Mouse (Mus musculus) lung, postnatal 0 days (tissue): ENCODE data around the gene Ppp1r3c. TPM values are rescaled to one million over a fixed set of nuclear protein-coding genes. Genes with fewer than 3 reads are reported as not detected.

ENCODE experiments used
- ATAC-seq: fragments of 200-750 bp; cut with Nextera tagmentation; 2 replicates; pipeline ENCODE4 v1.8.0; 2017; ENCODE audit warnings: moderate library complexity
- DNase-seq: peaks from one replicate; pipeline ENCODE4 v3.0.0-alpha.2; 2016; ENCODE audit warnings: low spot score
- H3K27ac ChIP-seq: fragments of 300-500 bp; sonication (generic); 2 replicates; pipeline ENCODE4 v1.5.1; 2014; ENCODE audit warnings: antibody characterized with exemption, mild to moderate bottlenecking, low read length, mixed read lengths
- H3K27me3 ChIP-seq: fragments of 300-500 bp; sonication (generic); replicated peaks from 2 replicates; pipeline ENCODE4 v1.6.1; 2014; ENCODE audit warnings: low read length, mixed read lengths; ENCODE audit not compliant: insufficient read depth
- H3K36me3 ChIP-seq: fragments of 300-500 bp; sonication (generic); 2 replicates; pipeline ENCODE4 v1.6.1; 2014; ENCODE audit warnings: low read length, mixed read lengths; ENCODE audit not compliant: insufficient read depth
- H3K4me1 ChIP-seq: fragments of 300-500 bp; sonication (generic); 2 replicates; pipeline ENCODE4 v1.6.1; 2014; ENCODE audit warnings: antibody characterized with exemption, low read depth, low read length, mixed read lengths; ENCODE audit not compliant: insufficient read depth
- H3K4me2 ChIP-seq: fragments of 300-500 bp; sonication (generic); replicated peaks from 2 replicates; pipeline ENCODE4 v1.6.1; 2014; ENCODE audit warnings: low read depth, mild to moderate bottlenecking, low read length, moderate library complexity, mixed read lengths
- H3K4me3 ChIP-seq: fragments of 300-500 bp; sonication (generic); 2 replicates; pipeline ENCODE4 v1.5.1; 2014; ENCODE audit warnings: low read depth, low read length
- H3K9ac ChIP-seq: fragments of 300-500 bp; sonication (generic); replicated peaks from 2 replicates; pipeline ENCODE4 v1.6.1; 2014; ENCODE audit warnings: low read depth, mild to moderate bottlenecking
- H3K9me3 ChIP-seq: fragments of 300-500 bp; sonication (generic); 2 replicates; pipeline ENCODE4 v1.6.1; 2016; ENCODE audit warnings: low read length, mixed read lengths
- CTCF ChIP-seq: IDR thresholded peaks from 2 replicates; pipeline ENCODE4 v1.5.1; 2016; ENCODE audit warnings: antibody characterized with exemption, mild to moderate bottlenecking
- EP300 ChIP-seq: IDR thresholded peaks from 2 replicates; pipeline ENCODE4 v1.6.1; 2016; ENCODE audit warnings: antibody characterized with exemption, mild to moderate bottlenecking, control low read depth
- WGBS: fragments of 180-500 bp; shearing (Covaris S2); extraction: QIAGEN DNeasy Blood & Tissue Kit; methylation state at CpG from one replicate; pipeline ENCODE4 v1.1.7; 2014; 5-methylcytosine and 5-hydroxymethylcytosine counted together
- polyA plus RNA-seq: library from polyadenylated mRNA; unstranded; fragments of >200 nt; fragmentation: Nextera tagmentation; extraction: Ambion mirVana; gene quantifications from 2 replicates; pipeline ENCODE4 v1.2.1, GENCODE M21; 2015

Gene Ppp1r3c
- polyA plus RNA-seq, 1 experiment from 2014 or later, result 39.4 TPM

GRCm38 (mm10) chr19:36728741-36729460, 7.6 kb downstream of the Ppp1r3c start:
- WGBS, result 80% methylated on average over 12 of the region's 12 CpGs
- TF ChIP-seq EP300, result no peak
- no peak for TF ChIP-seq CTCF
- ATAC-seq, result no peak

GRCm38 (mm10) chr19:36724970-36725369, 11.5 kb downstream of the Ppp1r3c start:
- Histone ChIP-seq H3K4me1 (no peaks in the 10 kb centered on the region), H3K4me3 (no peak overlapping the region), H3K27ac (no peak overlapping the region), H3K36me3 (no peaks in the 10 kb centered on the region), H3K27me3 (no peaks in the 10 kb centered on the region), H3K9me3 (no peaks in the 10 kb centered on the region), H3K4me2 (no peak overlapping the region), H3K9ac (no peak overlapping the region)
- WGBS, result 60% methylated on average over 7 of the region's 7 CpGs
- ATAC-seq, result peak; percentile 44; the same call in 1 of the 2 replicates
- peak; percentile 58 for DNase-seq
- TF ChIP-seq CTCF (no peak), EP300 (peak; percentile 17; the same call in 1 of the 2 replicates)

More at GRCm38 (mm10) chr19:36728741-36729460, 7.6 kb downstream of the Ppp1r3c start:
- Histone ChIP-seq H3K36me3 (peaks cover 6% of the 10 kb centered on the region), H3K9me3 (no peaks in the 10 kb centered on the region), H3K27ac (no peak overlapping the region), H3K4me1 (peaks cover 18% of the 10 kb centered on the region; the same call in 1 of the 2 replicates), H3K9ac (no peak overlapping the region), H3K27me3 (no peaks in the 10 kb centered on the region), H3K4me2 (no peak overlapping the region), H3K4me3 (no peak overlapping the region)
- no peak for DNase-seq

- H3K36me3 ChIP-seq, result no peaks in the 10 kb centered on the region
- H3K4me3 ChIP-seq, result no peak overlapping the region
- TF ChIP-seq CTCF (no peak), EP300 (no peak)
- H3K27ac ChIP-seq, result no peak overlapping the region
- H3K4me2 ChIP-seq, result no peak overlapping the region
- H3K27me3 ChIP-seq, result no peaks in the 10 kb centered on the region
- ATAC-seq (peak; percentile 21; the same call in 1 of the 2 replicates), DNase-seq (peak; percentile 35)
- no peaks in the 10 kb centered on the region for H3K4me1 ChIP-seq
- 51% methylated on average over 8 of the region's 8 CpGs for WGBS
- no peak overlapping the region for H3K9ac ChIP-seq
- no peaks in the 10 kb centered on the region for H3K9me3 ChIP-seq
Measured at GRCm38 (mm10) chr19:36721139-36721538, 15.3 kb downstream of the Ppp1r3c start.

- H3K36me3 ChIP-seq, result no peaks in the 10 kb centered on the region
- H3K4me1 ChIP-seq, result no peaks in the 10 kb centered on the region
- no peak overlapping the region for H3K4me2 ChIP-seq
- no peak overlapping the region for H3K4me3 ChIP-seq
- no peaks in the 10 kb centered on the region for H3K9me3 ChIP-seq
- no peak overlapping the region for H3K27ac ChIP-seq
- DNase-seq (no peak), ATAC-seq (no peak)
- H3K27me3 ChIP-seq, result no peaks in the 10 kb centered on the region
- no peak for TF ChIP-seq EP300
- TF ChIP-seq CTCF, result no peak
- no peak overlapping the region for H3K9ac ChIP-seq
- WGBS, result 62% methylated on average over 7 of the region's 7 CpGs
Measured at GRCm38 (mm10) chr19:36716221-36716620, 20.2 kb downstream of the Ppp1r3c start.

- Histone ChIP-seq H3K4me3 (no peak overlapping the region), H3K27me3 (no peaks in the 10 kb centered on the region), H3K9me3 (no peaks in the 10 kb centered on the region), H3K27ac (no peak overlapping the region), H3K9ac (no peak overlapping the region), H3K4me1 (no peaks in the 10 kb centered on the region), H3K36me3 (no peaks in the 10 kb centered on the region), H3K4me2 (no peak overlapping the region)
- no peak for DNase-seq
- 94% methylated on average over 10 of the region's 10 CpGs for WGBS
- ATAC-seq, result no peak
- TF ChIP-seq CTCF (no peak), EP300 (no peak)
Measured at GRCm38 (mm10) chr19:36715591-36715990, 20.9 kb downstream of the Ppp1r3c start.

GRCm38 (mm10) chr19:36714492-36714891, 22.0 kb downstream of the Ppp1r3c start:
- H3K27me3 ChIP-seq, result no peaks in the 10 kb centered on the region
- H3K36me3 ChIP-seq, result no peaks in the 10 kb centered on the region
- no peak overlapping the region for H3K9ac ChIP-seq
- H3K4me3 ChIP-seq, result no peak overlapping the region
- H3K27ac ChIP-seq, result no peak overlapping the region
- 66% methylated on average over 1 of the region's 1 CpGs for WGBS
- peaks cover 3% of the 10 kb centered on the region; the same call in 1 of the 2 replicates for H3K9me3 ChIP-seq
- ATAC-seq (no peak), DNase-seq (no peak)
- no peak overlapping the region for H3K4me2 ChIP-seq
- TF ChIP-seq EP300, result no peak
- no peak for TF ChIP-seq CTCF
- H3K4me1 ChIP-seq, result no peaks in the 10 kb centered on the region
